Mouse (Mus musculus) myocyte (in vitro differentiated cells): Measurements from ENCODE around the gene Tmem274. TPM values are rescaled to one million over a fixed set of nuclear protein-coding genes. Genes with fewer than 3 reads are reported as not detected.
"Not testable (repeated sequence)": the region's sequence is repeated elsewhere in the genome, so short reads cannot be mapped to it uniquely, and the experiment has no call there.

Experiments
- H3K27me3 ChIP-seq: one replicate; pipeline ENCODE4 v1.6.1; 2011; ENCODE audit not compliant: control insufficient read depth, insufficient read depth, insufficient read length
- H3K36me3 ChIP-seq: one replicate; pipeline ENCODE4 v1.6.1; 2011; ENCODE audit not compliant: control insufficient read depth, insufficient read depth
- H3K4me2 ChIP-seq: one replicate; pipeline ENCODE4 v1.6.1; 2011; ENCODE audit warnings: low read depth, control low read depth
- H3K4me3 ChIP-seq: one replicate; pipeline ENCODE4 v1.5.1; 2011; ENCODE audit warnings: mild to moderate bottlenecking, control low read depth, moderate library complexity
- H3K79me2 ChIP-seq: one replicate; pipeline ENCODE4 v1.6.1; 2011; ENCODE audit not compliant: control insufficient read depth, insufficient read depth
- H3ac ChIP-seq: one replicate; pipeline ENCODE4 v1.6.1; 2011; ENCODE audit not compliant: control insufficient read depth, insufficient read length
- CEBPB ChIP-seq: IDR thresholded peaks from 2 replicates; pipeline ENCODE4 v1.6.1; 2011; ENCODE audit warnings: mild to moderate bottlenecking, moderate library complexity; ENCODE audit not compliant: poor library complexity, insufficient read depth, severe bottlenecking
- E2F4 ChIP-seq: IDR thresholded peaks from one replicate; pipeline ENCODE4 v1.6.1; 2011; ENCODE audit warnings: mild to moderate bottlenecking, control low read depth, moderate library complexity; ENCODE audit not compliant: insufficient read depth
- MAX ChIP-seq: IDR thresholded peaks from one replicate; pipeline ENCODE4 v1.6.1; 2011; ENCODE audit warnings: low read depth, mild to moderate bottlenecking, control low read depth
- MYOD1 ChIP-seq, 3 experiments: IDR thresholded peaks; one replicate each; pipeline ENCODE4 v1.6.1; 2011; ENCODE audit warnings: control low read depth in 2 of 3, low read depth in 2 of 3, mild to moderate bottlenecking in 2 of 3, moderate library complexity in 1 of 3; ENCODE audit not compliant: insufficient read length in 2 of 3, control insufficient read depth in 1 of 3
- MYOG ChIP-seq, 3 experiments: IDR thresholded peaks; one replicate each; pipeline ENCODE4 v1.6.1; 2011; ENCODE audit warnings: control low read depth in 2 of 3, low read depth in 2 of 3, mild to moderate bottlenecking in 2 of 3; ENCODE audit not compliant: insufficient read length in 2 of 3, control insufficient read depth in 1 of 3, insufficient read depth in 1 of 3
- POLR2A ChIP-seq: IDR thresholded peaks from one replicate; pipeline ENCODE4 v1.6.1; 2011; ENCODE audit warnings: low read depth, mild to moderate bottlenecking, control low read depth, moderate library complexity; ENCODE audit not compliant: insufficient read length
- POLR2AphosphoS2 ChIP-seq: IDR thresholded peaks from one replicate; pipeline ENCODE4 v1.6.1; 2011; ENCODE audit warnings: low read depth, control low read depth; ENCODE audit not compliant: insufficient read length
- REST ChIP-seq: IDR thresholded peaks from one replicate; pipeline ENCODE4 v1.6.1; 2011; ENCODE audit warnings: mild to moderate bottlenecking, control low read depth, moderate library complexity; ENCODE audit not compliant: insufficient read depth, insufficient read length
- SRF ChIP-seq: IDR thresholded peaks from one replicate; pipeline ENCODE4 v1.6.1; 2011; ENCODE audit warnings: low read depth; ENCODE audit not compliant: control insufficient read depth, insufficient read length
- TCF12 ChIP-seq: IDR thresholded peaks from one replicate; pipeline ENCODE4 v1.6.1; 2011; ENCODE audit warnings: mild to moderate bottlenecking, control low read depth; ENCODE audit not compliant: poor library complexity, insufficient read depth, severe bottlenecking
- TCF3 ChIP-seq: IDR thresholded peaks from one replicate; pipeline ENCODE4 v1.6.1; 2011; ENCODE audit warnings: low read depth, control low read depth; ENCODE audit not compliant: insufficient read length
- USF1 ChIP-seq: IDR thresholded peaks from one replicate; pipeline ENCODE4 v1.6.1; 2011; ENCODE audit warnings: low read depth, mild to moderate bottlenecking, control low read depth, moderate library complexity
- polyA plus RNA-seq: library from polyadenylated mRNA; unstranded; fragments of >200 nt; fragmentation: generic; extraction: Trizol; gene quantifications from one replicate; pipeline ENCODE4 v1.2.1, GENCODE M21; 2012; ENCODE audit warnings: missing spikeins

Tmem274 gene
- polyA plus RNA-seq, 1 experiment: not detected

DNA sequence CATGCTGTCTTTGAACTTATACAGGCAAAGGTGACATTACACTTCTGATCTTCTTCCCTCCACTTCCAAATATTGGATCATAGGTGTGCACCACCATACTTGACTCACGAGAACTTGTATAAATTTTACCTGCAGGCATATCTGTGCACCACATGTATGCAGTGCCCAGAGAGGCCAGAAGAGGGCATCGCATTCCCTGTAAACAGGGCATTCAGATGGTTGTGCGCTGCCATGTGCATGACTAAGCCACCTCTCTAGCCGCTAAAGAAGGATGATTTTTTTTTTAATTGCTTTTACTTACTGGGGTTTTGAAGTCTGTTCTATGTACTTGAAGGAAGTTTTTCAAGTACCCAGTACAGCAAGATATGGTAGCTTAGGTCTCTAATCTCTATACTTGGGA lies 23.5 kb upstream of the Tmem274 start:
- Histone ChIP-seq H3K36me3 (no peaks in the 10 kb centered on the region), H3K27me3 (no peaks in the 10 kb centered on the region), H3K4me3 (no peak overlapping the region), H3K4me2 (no peak overlapping the region), H3K79me2 (no peaks in the 10 kb centered on the region), H3ac (no peak overlapping the region)
- no peak for TF ChIP-seq E2F4
- TF ChIP-seq POLR2A: no peak
- TF ChIP-seq MYOD1 (IDR thresholded peaks at IDR 0.05; ENCODE audit: control insufficient read depth in 1 of 3, insufficient read length in 2 of 3, low read depth in 2 of 3): no peak
- no peak for TF ChIP-seq USF1
- TF ChIP-seq MYOG (IDR thresholded peaks at IDR 0.05; ENCODE audit: control insufficient read depth in 1 of 3, insufficient read depth in 1 of 3, insufficient read length in 2 of 3, low read depth in 2 of 3): no peak
- TF ChIP-seq CEBPB: no peak
- no peak for TF ChIP-seq REST
- no peak for TF ChIP-seq TCF3
- TF ChIP-seq SRF: no peak
- TF ChIP-seq POLR2AphosphoS2: no peak
- no peak for TF ChIP-seq TCF12
- TF ChIP-seq MAX: no peak

DNA sequence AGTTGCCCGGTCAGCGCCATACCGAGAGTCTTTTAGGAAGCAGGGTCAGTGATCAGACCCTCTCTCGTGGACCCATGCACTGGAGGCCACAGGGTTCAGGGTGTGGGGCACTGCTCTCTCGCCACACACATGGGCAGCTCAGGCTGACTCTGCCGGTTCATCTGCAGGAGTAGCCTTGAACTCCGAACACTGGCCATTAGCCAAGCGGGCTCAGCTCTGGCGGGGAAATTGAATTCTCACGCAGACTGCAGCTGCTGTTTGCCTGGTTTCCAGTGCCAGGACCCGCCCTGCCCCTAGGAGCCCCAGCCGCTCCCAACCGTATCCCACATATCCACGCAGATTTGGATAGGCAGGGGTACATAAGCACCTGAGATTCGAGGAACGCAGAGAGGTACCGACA lies 22.9 kb upstream of the Tmem274 start:
- Histone ChIP-seq H3K36me3 (no peaks in the 10 kb centered on the region), H3K4me2 (no peak overlapping the region), H3K4me3 (no peak overlapping the region), H3ac (no peak overlapping the region), H3K27me3 (no peaks in the 10 kb centered on the region), H3K79me2 (no peaks in the 10 kb centered on the region)
- TF ChIP-seq POLR2A (no peak), CEBPB (no peak), E2F4 (no peak), POLR2AphosphoS2 (no peak), MYOD1 (IDR thresholded peaks at IDR 0.05; ENCODE audit: control insufficient read depth in 1 of 3, insufficient read length in 2 of 3, low read depth in 2 of 3) (peak in 1 of 3 experiments; percentile 12), SRF (no peak), MYOG (IDR thresholded peaks at IDR 0.05; ENCODE audit: control insufficient read depth in 1 of 3, insufficient read depth in 1 of 3, insufficient read length in 2 of 3, low read depth in 2 of 3) (no peak)

- Histone ChIP-seq H3K79me2 (no peaks in the 10 kb centered on the region), H3K27me3 (no peaks in the 10 kb centered on the region), H3K4me2 (no peak within 1 kb of the TSS), H3K36me3 (no peaks in the 10 kb centered on the region), H3K4me3 (no peak within 1 kb of the TSS), H3ac (no peak within 1 kb of the TSS)
- TF ChIP-seq TCF12 (no peak), REST (no peak), E2F4 (no peak), TCF3 (no peak), POLR2A (no peak), SRF (no peak), MYOD1 (IDR thresholded peaks at IDR 0.05; ENCODE audit: control insufficient read depth in 1 of 3, insufficient read length in 2 of 3, low read depth in 2 of 3) (no peak), MYOG (IDR thresholded peaks at IDR 0.05; ENCODE audit: control insufficient read depth in 1 of 3, insufficient read depth in 1 of 3, insufficient read length in 2 of 3, low read depth in 2 of 3) (no peak), USF1 (no peak), CEBPB (no peak), POLR2AphosphoS2 (no peak), MAX (no peak)
These were observed 22.3 kb upstream of the Tmem274 start, which contains the start of gene Rbp7 for GRCm38 (mm10) chr4:149454879-149455278. Rbp7 (minus strand) TSS chr4:149454978.

GRCm38 (mm10) chr4:149457163-149457562 lies 20.0 kb upstream of the Tmem274 start:
- not testable (repeated sequence) for H3K4me2 ChIP-seq, H3K79me2 ChIP-seq, H3ac ChIP-seq, H3K4me3 ChIP-seq, H3K36me3 ChIP-seq, H3K27me3 ChIP-seq

DNA sequence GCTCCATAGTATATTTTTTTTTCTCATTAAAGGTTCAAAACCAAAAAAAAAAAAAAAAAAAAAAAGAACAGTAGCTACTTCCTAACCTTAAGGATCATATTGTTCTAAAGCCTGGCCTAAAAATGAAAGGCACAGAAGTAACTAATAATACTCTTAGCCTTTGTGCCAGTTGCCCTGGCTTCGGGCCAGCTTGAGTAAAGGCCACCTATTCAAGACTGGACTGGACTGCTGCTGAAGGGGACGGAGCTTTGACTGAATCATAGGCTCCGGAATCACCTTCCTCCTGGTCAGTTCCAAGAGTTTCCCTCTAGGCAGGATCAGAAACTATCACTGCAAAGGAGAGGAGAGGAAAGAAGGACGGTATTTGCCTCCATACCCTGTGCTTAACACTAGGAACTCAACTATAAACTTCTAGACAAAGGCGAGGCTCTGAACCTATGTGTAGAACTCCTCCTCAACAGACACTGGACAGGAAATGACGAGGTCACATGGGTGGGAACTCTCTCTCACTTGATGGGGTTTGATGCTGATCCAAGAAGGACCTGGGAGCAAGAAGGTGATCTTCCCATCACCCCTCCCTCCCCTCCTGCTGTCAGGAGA lies 19.2 kb upstream of the Tmem274 start:
- Histone ChIP-seq H3K4me3 (no peak overlapping the region), H3K79me2 (no peaks in the 10 kb centered on the region), H3K27me3 (no peaks in the 10 kb centered on the region), H3K4me2 (no peak overlapping the region), H3ac (no peak overlapping the region), H3K36me3 (no peaks in the 10 kb centered on the region)
- TF ChIP-seq TCF3 (no peak), MYOD1 (IDR thresholded peaks at IDR 0.05; ENCODE audit: control insufficient read depth in 1 of 3, insufficient read length in 2 of 3, low read depth in 2 of 3) (no peak), POLR2A (no peak), POLR2AphosphoS2 (no peak), REST (no peak), CEBPB (no peak), SRF (no peak), E2F4 (no peak), MYOG (IDR thresholded peaks at IDR 0.05; ENCODE audit: control insufficient read depth in 1 of 3, insufficient read depth in 1 of 3, insufficient read length in 2 of 3, low read depth in 2 of 3) (no peak), USF1 (no peak), MAX (no peak), TCF12 (no peak)
